Mouse (Mus musculus) spleen, adult 2 months (tissue): Measurements from ENCODE around the gene Asb9.

ENCODE experiments used
- CTCF ChIP-seq: fragments of 200-500 bp; IDR thresholded peaks from 2 replicates; pipeline ENCODE4 v1.5.1; 2011; ENCODE audit warnings: mild to moderate bottlenecking, inconsistent platforms; ENCODE audit not compliant: insufficient read depth, insufficient read length, insufficient replicate concordance; ENCODE audit errors: extremely low read depth
- POLR2A ChIP-seq: fragments of 200-500 bp; IDR thresholded peaks from 2 replicates; pipeline ENCODE4 v1.6.1; 2011; ENCODE audit warnings: low read depth, low read length, inconsistent platforms

DNA sequence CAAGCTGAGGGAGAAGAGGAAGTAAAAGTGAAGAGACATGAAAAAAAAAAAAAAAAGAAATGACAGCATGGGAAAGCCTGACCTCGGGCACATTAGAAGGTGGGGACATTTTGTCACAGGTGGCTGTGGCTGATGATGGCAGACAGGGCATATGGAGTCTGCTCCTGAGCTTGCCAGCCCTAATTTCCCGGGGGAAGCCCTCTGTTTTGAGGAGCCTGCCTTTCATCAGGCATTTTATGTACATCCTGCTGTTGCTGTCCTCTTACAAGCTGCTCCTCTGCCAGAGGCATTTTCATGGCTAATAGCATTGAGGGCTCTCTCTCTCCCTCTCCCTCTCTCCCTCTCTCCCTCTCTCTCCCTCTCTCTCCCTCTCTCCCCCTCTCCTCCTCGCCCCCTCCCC is 70.8 kb downstream of the Asb9 start:
- no peak for TF ChIP-seq CTCF
- TF ChIP-seq POLR2A = no peak
